Mouse (Mus musculus): Measurements from ENCODE around the gene Tor3a. TPM values are rescaled to one million over a fixed set of nuclear protein-coding genes. Genes with fewer than 3 reads are reported as not detected.
A peak's percentile ranks its signal among the peaks of the same experiment; 100 is the strongest.

Tor3a gene
- 10 to 100 TPM in 1 of 4 experiments, 1 to 10 TPM in 3; 8.2 to 11.9 (median 8.7) TPM for total RNA-seq (2022)

- DNase-seq (ENCODE audit: low spot score in 2 of 2), result peak; percentile 51 to 59
Observed at GRCm38 (mm10) chr1:156674195-156675000, at the start of gene Tor3a. Tor3a (minus strand) TSS chr1:156674356.

GRCm38 (mm10) chr1:156722089-156722488 lies 47.9 kb upstream of the Tor3a start:
- no peak for DNase-seq (ENCODE audit: low spot score in 2 of 2)

- no peak for DNase-seq (ENCODE audit: low spot score in 2 of 2)
Observed at GRCm38 (mm10) chr1:156720046-156720445, 45.9 kb upstream of the Tor3a start.

- peak; percentile 94 to 96 for DNase-seq (ENCODE audit: low spot score in 2 of 2)
Observed at GRCm38 (mm10) chr1:156718950-156719805, 45.0 kb upstream of the Tor3a start, which contains the start of gene Fam20b. Fam20b (minus strand) TSS chr1:156719086.

GRCm38 (mm10) chr1:156718286-156718949 lies 44.3 kb upstream of the Tor3a start:
- peak in 1 of 2 experiments; percentile 32 for DNase-seq (ENCODE audit: low spot score in 2 of 2)

GRCm38 (mm10) chr1:156717751-156718285 lies 43.7 kb upstream of the Tor3a start:
- DNase-seq (ENCODE audit: low spot score in 2 of 2), result no peak

- DNase-seq (ENCODE audit: low spot score in 2 of 2), result no peak
Observed at GRCm38 (mm10) chr1:156716681-156717080, 42.5 kb upstream of the Tor3a start.

GRCm38 (mm10) chr1:156710472-156711098 lies 36.4 kb upstream of the Tor3a start:
- DNase-seq (ENCODE audit: low spot score in 2 of 2), result no peak

GRCm38 (mm10) chr1:156708672-156709071 lies 34.5 kb upstream of the Tor3a start:
- no peak for DNase-seq (ENCODE audit: low spot score in 2 of 2)

- no peak for DNase-seq (ENCODE audit: low spot score in 2 of 2)
Observed at GRCm38 (mm10) chr1:156705696-156706285, 31.6 kb upstream of the Tor3a start.

GRCm38 (mm10) chr1:156703444-156703843 lies 29.3 kb upstream of the Tor3a start:
- no peak for DNase-seq (ENCODE audit: low spot score in 2 of 2)

GRCm38 (mm10) chr1:156702151-156702550 lies 28.0 kb upstream of the Tor3a start:
- no peak for DNase-seq (ENCODE audit: low spot score in 2 of 2)

GRCm38 (mm10) chr1:156686025-156686661 lies 12.0 kb upstream of the Tor3a start:
- DNase-seq (ENCODE audit: low spot score in 2 of 2), result no peak

- no peak for DNase-seq (ENCODE audit: low spot score in 2 of 2)
Observed at GRCm38 (mm10) chr1:156679599-156679998, 5.4 kb upstream of the Tor3a start.

- no peak for DNase-seq (ENCODE audit: low spot score in 2 of 2)
Observed at GRCm38 (mm10) chr1:156677230-156677629, 3.1 kb upstream of the Tor3a start.

- no peak for DNase-seq (ENCODE audit: low spot score in 2 of 2)
Observed at GRCm38 (mm10) chr1:156676596-156676995, 2.4 kb upstream of the Tor3a start.

- no peak for DNase-seq (ENCODE audit: low spot score in 2 of 2)
Observed at GRCm38 (mm10) chr1:156676171-156676570, 2.0 kb upstream of the Tor3a start.

- no peak for DNase-seq (ENCODE audit: low spot score in 2 of 2)
Observed at GRCm38 (mm10) chr1:156673476-156674194, 521 bp downstream of the Tor3a start.
